Mouse (Mus musculus) embryo, embryonic 10 days (tissue): Measurements from ENCODE around the gene Arid3b.

ENCODE experiments used
- DNase-seq: peaks from one replicate; pipeline ENCODE4 v3.0.0-alpha.2; 2015; ENCODE audit warnings: low spot score

Arid3b gene

GRCm38 (mm10) chr9:57747067-57747466 is 89.5 kb downstream of the Arid3b start:
- DNase-seq: no peak

GRCm38 (mm10) chr9:57744462-57745091 is 92.0 kb downstream of the Arid3b start:
- DNase-seq: peak; percentile 77
